Mouse (Mus musculus): ENCODE results near the gene Tcf7.

Gene Tcf7

GRCm38 (mm10) chr11:52283596-52284571 lies 1.1 kb upstream of the Tcf7 start:
- peak; percentile 73 for DNase-seq (ENCODE audit: low spot score)

GRCm38 (mm10) chr11:52282420-52282773 lies 417 bp downstream of the Tcf7 start:
- no peak for DNase-seq (ENCODE audit: low spot score)

GRCm38 (mm10) chr11:52281568-52282328 lies 1.1 kb downstream of the Tcf7 start:
- no peak for DNase-seq (ENCODE audit: low spot score)

GRCm38 (mm10) chr11:52280566-52281455 lies 2.0 kb downstream of the Tcf7 start:
- no peak for DNase-seq (ENCODE audit: low spot score)

- no peak for DNase-seq (ENCODE audit: low spot score)
These were observed 3.1 kb downstream of the Tcf7 start for GRCm38 (mm10) chr11:52279611-52280145.

- no peak for DNase-seq (ENCODE audit: low spot score)
These were observed 3.8 kb downstream of the Tcf7 start for GRCm38 (mm10) chr11:52278991-52279390.

- DNase-seq (ENCODE audit: low spot score), result no peak
These were observed 4.7 kb downstream of the Tcf7 start for GRCm38 (mm10) chr11:52278164-52278563.

GRCm38 (mm10) chr11:52277433-52278150 lies 5.2 kb downstream of the Tcf7 start:
- DNase-seq (ENCODE audit: low spot score), result no peak

GRCm38 (mm10) chr11:52276961-52277391 lies 5.8 kb downstream of the Tcf7 start:
- no peak for DNase-seq (ENCODE audit: low spot score)

- DNase-seq (ENCODE audit: low spot score), result peak; percentile 46
These were observed 6.8 kb downstream of the Tcf7 start for GRCm38 (mm10) chr11:52275774-52276555.

- no peak for DNase-seq (ENCODE audit: low spot score)
These were observed 7.4 kb downstream of the Tcf7 start for GRCm38 (mm10) chr11:52275366-52275765.

GRCm38 (mm10) chr11:52274456-52275112 lies 8.2 kb downstream of the Tcf7 start:
- DNase-seq (ENCODE audit: low spot score), result peak; percentile 47

- DNase-seq (ENCODE audit: low spot score), result no peak
These were observed 8.9 kb downstream of the Tcf7 start for GRCm38 (mm10) chr11:52273942-52274330.

- DNase-seq (ENCODE audit: low spot score), result no peak
These were observed 9.5 kb downstream of the Tcf7 start for GRCm38 (mm10) chr11:52273183-52273941.

GRCm38 (mm10) chr11:52272619-52273018 lies 10.2 kb downstream of the Tcf7 start:
- DNase-seq (ENCODE audit: low spot score), result no peak

- no peak for DNase-seq (ENCODE audit: low spot score)
These were observed 10.9 kb downstream of the Tcf7 start for GRCm38 (mm10) chr11:52271765-52272495.

- no peak for DNase-seq (ENCODE audit: low spot score)
These were observed 13.0 kb downstream of the Tcf7 start for GRCm38 (mm10) chr11:52269841-52270240.

All from ovary, postnatal 36 days (tissue).